Mouse (Mus musculus) MEL (cell line): Measurements from ENCODE around the gene Ube3b.

Experiments used
- CTCF ChIP-seq, 3 experiments: IDR thresholded peaks in 2 of 3; conservative IDR thresholded peaks in 1 of 3; 2 replicates each; pipeline ENCODE4 v1.5.1; 2011 to 2012; ENCODE audit warnings: low read length in 3 of 3, low read depth in 2 of 3, mild to moderate bottlenecking in 2 of 3, improper control_type of control experiment in 1 of 3, inconsistent platforms in 1 of 3, mixed read lengths in 1 of 3, moderate library complexity in 1 of 3; ENCODE audit not compliant: control insufficient read depth in 1 of 3, insufficient read depth in 1 of 3, poor library complexity in 1 of 3, severe bottlenecking in 1 of 3
- EP300 ChIP-seq, 2 experiments: IDR thresholded peaks; 2 replicates each; pipeline ENCODE4 v1.6.1; 2011; ENCODE audit warnings: improper control_type of control experiment in 2 of 2, low read length in 2 of 2, low read depth in 1 of 2, mild to moderate bottlenecking in 1 of 2
- GATA1 ChIP-seq: IDR thresholded peaks from 2 replicates; pipeline ENCODE4 v1.6.1; 2011; ENCODE audit warnings: low read depth, low read length, improper control_type of control experiment
- HCFC1 ChIP-seq: IDR thresholded peaks from 2 replicates; pipeline ENCODE4 v1.6.1; 2012; ENCODE audit warnings: low read depth, mild to moderate bottlenecking, inconsistent platforms, low read length, improper control_type of control experiment, moderate library complexity
- NRF1 ChIP-seq: IDR thresholded peaks from 2 replicates; pipeline ENCODE4 v1.6.1; 2014; ENCODE audit warnings: low read depth, mild to moderate bottlenecking, inconsistent platforms, low read length, improper control_type of control experiment, moderate library complexity; ENCODE audit not compliant: poor library complexity, insufficient read depth, severe bottlenecking
- POLR2A ChIP-seq, 2 experiments: IDR thresholded peaks; 2 replicates each; pipeline ENCODE4 v1.6.1; 2011 to 2012; ENCODE audit warnings: low read length in 2 of 2, mild to moderate bottlenecking in 2 of 2, control low read depth in 1 of 2, improper control_type of control experiment in 1 of 2, low read depth in 1 of 2, moderate library complexity in 1 of 2; ENCODE audit not compliant: control insufficient read depth in 1 of 2, insufficient read depth in 1 of 2, poor library complexity in 1 of 2
- TBP ChIP-seq: IDR thresholded peaks from 2 replicates; pipeline ENCODE4 v1.8.0; 2011; ENCODE audit warnings: low read depth, low read length, improper control_type of control experiment
- TCF12 ChIP-seq: IDR thresholded peaks from 2 replicates; pipeline ENCODE4 v1.6.1; 2014; ENCODE audit warnings: low read depth, mild to moderate bottlenecking, inconsistent platforms, low read length, improper control_type of control experiment, moderate library complexity
- ZC3H11A ChIP-seq: IDR thresholded peaks from 2 replicates; pipeline ENCODE4 v1.6.1; 2012; ENCODE audit warnings: low read depth, mild to moderate bottlenecking, inconsistent platforms, low read length, improper control_type of control experiment
- ZMIZ1 ChIP-seq: IDR thresholded peaks from 2 replicates; pipeline ENCODE4 v1.6.1; 2012; ENCODE audit warnings: low read depth, mild to moderate bottlenecking, inconsistent platforms, low read length, improper control_type of control experiment, moderate library complexity

GRCm38 (mm10) chr5:114384448-114384847, 4.0 kb downstream of the Ube3b start:
- TF ChIP-seq NRF1 (no peak), GATA1 (no peak), EP300 (IDR thresholded peaks at IDR 0.05; ENCODE audit: low read depth in 1 of 2, low read length in 2 of 2) (no peak), POLR2A (IDR thresholded peaks at IDR 0.05; ENCODE audit: control insufficient read depth in 1 of 2, insufficient read depth in 1 of 2, low read depth in 1 of 2, low read length in 2 of 2, poor library complexity in 1 of 2) (no peak), TBP (no peak), TCF12 (no peak), CTCF (IDR thresholded peaks at IDR 0.05 in 2 of 3, conservative IDR thresholded peaks at IDR 0.05 in 1 of 3; ENCODE audit: control insufficient read depth in 1 of 3, insufficient read depth in 1 of 3, low read depth in 2 of 3, low read length in 3 of 3, poor library complexity in 1 of 3, severe bottlenecking in 1 of 3) (no peak), ZC3H11A (no peak), ZMIZ1 (no peak), HCFC1 (no peak)
